Mouse (Mus musculus) skeletal muscle tissue, adult 2 months (tissue): Measurements from ENCODE around the gene Hmox2.

Experiments used
- DNase-seq: peaks from one replicate; pipeline ENCODE4 v3.0.0-alpha.2; 2012; ENCODE audit warnings: low read depth, low spot score

The Hmox2 gene

GRCm38 (mm10) chr16:4781524-4782196 lies 55.5 kb downstream of the Hmox2 start:
- DNase-seq = peak; percentile 90

GRCm38 (mm10) chr16:4782515-4782914 lies 56.4 kb downstream of the Hmox2 start:
- no peak for DNase-seq

GRCm38 (mm10) chr16:4785706-4786105 lies 59.5 kb downstream of the Hmox2 start:
- DNase-seq = no peak

- no peak for DNase-seq
Observed at GRCm38 (mm10) chr16:4788176-4788575, 62.0 kb downstream of the Hmox2 start.

GRCm38 (mm10) chr16:4789311-4789768 lies 63.2 kb downstream of the Hmox2 start:
- no peak for DNase-seq

- DNase-seq = peak; percentile 82
Observed at GRCm38 (mm10) chr16:4789810-4790559, 63.8 kb downstream of the Hmox2 start, which contains the start of gene Cdip1. Gene Cdip1 (minus strand): TSS chr16:4790292.

GRCm38 (mm10) chr16:4791332-4791731 lies 65.2 kb downstream of the Hmox2 start:
- no peak for DNase-seq

- no peak for DNase-seq
Observed at GRCm38 (mm10) chr16:4796631-4797030, 70.5 kb downstream of the Hmox2 start.
